Mouse (Mus musculus) erythroblast, embryonic 14.5 days (primary cell): ENCODE results near the gene Nat8f6. TPM values are rescaled to one million over a fixed set of nuclear protein-coding genes. Genes with fewer than 3 reads are reported as not detected.
"Not testable (repeated sequence)": the region's sequence is repeated elsewhere in the genome, so short reads cannot be mapped to it uniquely, and the experiment has no call there.

Experiments used
- H3K27me3 ChIP-seq: 2 replicates; pipeline ENCODE4 v1.6.1; 2012; ENCODE audit warnings: inconsistent platforms; ENCODE audit not compliant: control insufficient read depth
- H3K36me3 ChIP-seq: 2 replicates; pipeline ENCODE4 v1.6.1; 2012; ENCODE audit warnings: mild to moderate bottlenecking, inconsistent platforms; ENCODE audit not compliant: control insufficient read depth
- H3K4me1 ChIP-seq: 2 replicates; pipeline ENCODE4 v1.6.1; 2012; ENCODE audit warnings: inconsistent platforms; ENCODE audit not compliant: control insufficient read depth
- H3K4me3 ChIP-seq: replicated peaks from 2 replicates; pipeline ENCODE3; 2012; ENCODE audit warnings: moderate library complexity, mild to moderate bottlenecking, inconsistent platforms
- H3K9me3 ChIP-seq: 2 replicates; pipeline ENCODE4 v1.6.1; 2012; ENCODE audit warnings: low read length, inconsistent platforms, mixed read lengths; ENCODE audit not compliant: control insufficient read depth
- GATA1 ChIP-seq: IDR thresholded peaks from 2 replicates; pipeline ENCODE4 v1.6.1; 2012; ENCODE audit warnings: low read length, inconsistent platforms, mixed read lengths
- TAL1 ChIP-seq: IDR thresholded peaks from 3 replicates; pipeline ENCODE4 v1.6.1; 2012; ENCODE audit warnings: low read length, inconsistent platforms, mixed read lengths
- polyA plus RNA-seq: library from polyadenylated mRNA; stranded (reverse); fragments of >175 nt; gene quantifications from 2 replicates; pipeline ENCODE4 v1.2.3, GENCODE M21; 2012

The Nat8f6 gene
- polyA plus RNA-seq, 1 experiment = not detected

DNA sequence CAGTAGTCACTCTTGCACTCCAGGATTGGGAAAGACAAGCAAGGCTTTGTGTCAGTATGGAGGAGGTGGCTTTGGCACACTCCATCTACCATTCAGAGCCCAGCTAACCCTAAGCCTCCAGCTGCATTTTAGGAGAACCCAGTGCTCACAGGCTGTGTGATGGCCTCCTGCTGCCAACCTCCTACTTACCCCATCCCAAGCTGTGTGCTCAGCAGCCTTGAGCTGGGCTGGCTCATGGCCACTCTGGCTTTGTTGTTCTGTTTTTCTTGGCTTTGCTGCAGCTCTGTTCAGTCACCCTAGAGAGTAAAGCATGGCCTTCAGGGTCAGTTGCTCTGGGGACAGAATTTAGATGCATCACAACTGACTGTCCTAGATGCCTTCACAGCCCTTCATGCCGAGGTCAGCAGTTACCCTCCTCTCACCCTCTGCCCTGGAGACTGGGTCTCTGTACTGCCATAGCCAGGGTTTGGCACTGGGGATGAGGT lies 35.5 kb upstream of the Nat8f6 start:
- H3K36me3 ChIP-seq = no peaks in the 10 kb centered on the region
- no peaks in the 10 kb centered on the region for H3K4me1 ChIP-seq
- H3K4me3 ChIP-seq = no peak overlapping the region
- no peaks in the 10 kb centered on the region for H3K27me3 ChIP-seq
- TF ChIP-seq GATA1 = no peak
- no peak for TF ChIP-seq TAL1
- H3K9me3 ChIP-seq = no peaks in the 10 kb centered on the region

DNA sequence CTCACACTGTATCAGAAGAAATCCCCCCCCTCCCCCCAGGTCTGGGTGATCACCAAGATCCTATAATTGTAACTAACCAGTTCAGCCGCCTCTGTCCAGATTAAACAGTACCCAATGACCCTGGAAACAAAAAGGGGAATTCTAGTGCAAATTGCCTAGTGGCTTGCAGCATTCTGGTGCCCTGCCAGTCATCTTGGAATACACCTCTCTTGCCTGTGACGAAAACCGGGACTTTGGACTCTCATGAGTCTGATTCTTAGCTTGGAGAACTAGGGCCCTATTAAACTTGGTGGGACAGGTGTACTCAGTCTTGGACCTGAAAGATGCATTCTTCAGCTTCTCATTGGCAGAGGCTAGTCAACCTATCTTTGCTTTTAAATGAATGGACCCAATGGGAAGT lies 32.7 kb upstream of the Nat8f6 start:
- H3K27me3 ChIP-seq = no peaks in the 10 kb centered on the region
- no peak for TF ChIP-seq GATA1
- no peak for TF ChIP-seq TAL1
- H3K9me3 ChIP-seq = no peaks in the 10 kb centered on the region
- H3K4me1 ChIP-seq = no peaks in the 10 kb centered on the region
- H3K4me3 ChIP-seq = no peak overlapping the region
- no peaks in the 10 kb centered on the region for H3K36me3 ChIP-seq

DNA sequence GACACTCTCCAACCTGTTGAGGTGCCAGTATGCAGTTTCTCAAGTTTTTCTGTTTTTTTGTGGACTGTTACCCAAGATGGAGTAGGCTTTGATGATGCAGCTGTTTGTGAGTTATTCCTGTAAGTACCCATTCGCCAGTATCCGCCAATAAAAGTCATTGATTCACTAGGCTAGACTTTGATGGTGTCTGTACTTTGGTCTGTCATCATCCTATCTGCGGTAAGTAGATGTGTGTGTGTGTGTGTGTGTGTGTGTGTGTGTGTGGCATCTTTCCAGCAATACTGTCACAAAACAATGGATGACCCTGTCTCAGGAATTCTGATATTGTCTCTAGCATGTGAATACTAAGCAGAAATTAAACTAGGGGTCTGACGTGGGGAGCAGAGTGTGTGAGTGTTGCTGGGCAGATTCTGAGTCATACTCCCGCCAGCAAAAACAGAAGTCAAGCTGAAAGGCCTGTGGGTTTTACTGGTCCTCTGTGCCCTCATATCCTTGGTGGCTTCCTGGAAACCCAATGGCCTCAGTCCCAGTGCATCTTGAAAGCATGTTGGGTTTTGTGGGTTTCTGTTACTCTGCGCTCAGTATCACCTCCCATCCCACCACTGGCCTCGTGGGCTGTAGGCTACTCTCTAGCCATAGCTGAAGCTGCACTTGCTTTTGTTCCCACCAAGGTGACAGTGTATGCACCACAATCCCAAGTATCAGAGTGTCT lies 30.5 kb upstream of the Nat8f6 start:
- H3K27me3 ChIP-seq = no peaks in the 10 kb centered on the region
- H3K9me3 ChIP-seq = no peaks in the 10 kb centered on the region
- no peak overlapping the region for H3K4me3 ChIP-seq
- no peak for TF ChIP-seq TAL1
- no peak for TF ChIP-seq GATA1
- H3K36me3 ChIP-seq = no peaks in the 10 kb centered on the region
- no peaks in the 10 kb centered on the region for H3K4me1 ChIP-seq

DNA sequence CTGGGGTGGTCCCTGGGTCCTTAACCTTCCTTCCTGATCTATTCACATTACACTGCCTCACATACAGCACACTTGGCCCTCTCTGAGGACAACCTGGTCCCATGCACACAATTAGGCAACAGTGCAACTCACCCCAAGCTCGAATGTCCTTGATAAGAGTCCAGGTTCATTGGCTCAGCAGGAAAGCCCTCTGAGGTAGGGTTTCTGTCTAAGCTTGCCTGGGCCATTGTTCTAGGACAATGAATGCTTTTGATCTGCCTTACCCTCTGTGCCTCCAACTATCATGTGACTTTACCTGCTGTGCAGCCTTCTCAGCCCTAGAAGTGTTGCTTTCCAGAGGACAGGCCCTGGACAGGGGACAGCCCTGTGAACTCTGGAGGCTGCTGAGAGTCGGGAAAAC lies 28.5 kb upstream of the Nat8f6 start:
- TF ChIP-seq TAL1 = no peak
- no peak for TF ChIP-seq GATA1

DNA sequence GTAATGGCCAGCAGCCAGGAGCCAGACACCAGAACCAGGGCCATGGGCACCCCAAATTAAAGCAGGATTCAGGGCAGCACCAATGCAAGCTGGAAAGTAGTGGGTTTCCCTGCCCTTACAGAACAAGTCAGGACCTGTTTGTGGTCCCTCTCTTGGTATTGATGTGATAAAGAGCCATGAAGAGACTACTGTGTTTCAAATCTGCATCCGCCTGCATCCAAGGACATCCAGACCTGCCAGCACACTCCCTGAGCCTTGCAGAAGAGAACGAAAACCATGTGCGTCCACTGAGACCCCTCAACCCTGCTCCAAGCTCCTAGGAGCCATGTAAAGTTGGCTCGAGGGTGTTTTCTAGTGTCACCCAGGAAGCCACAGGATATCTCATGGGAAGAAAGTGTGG lies 27.4 kb upstream of the Nat8f6 start:
- no peaks in the 10 kb centered on the region for H3K36me3 ChIP-seq
- H3K9me3 ChIP-seq = no peaks in the 10 kb centered on the region
- H3K4me3 ChIP-seq = no peak overlapping the region
- H3K4me1 ChIP-seq = no peaks in the 10 kb centered on the region
- TF ChIP-seq GATA1 (no peak), TAL1 (no peak)
- H3K27me3 ChIP-seq = no peaks in the 10 kb centered on the region

More for the DNA sequence above, 28.5 kb upstream of the Nat8f6 start:
- H3K4me1 ChIP-seq = no peaks in the 10 kb centered on the region
- H3K36me3 ChIP-seq = no peaks in the 10 kb centered on the region
- no peaks in the 10 kb centered on the region for H3K27me3 ChIP-seq
- H3K9me3 ChIP-seq = no peaks in the 10 kb centered on the region
- no peak overlapping the region for H3K4me3 ChIP-seq

DNA sequence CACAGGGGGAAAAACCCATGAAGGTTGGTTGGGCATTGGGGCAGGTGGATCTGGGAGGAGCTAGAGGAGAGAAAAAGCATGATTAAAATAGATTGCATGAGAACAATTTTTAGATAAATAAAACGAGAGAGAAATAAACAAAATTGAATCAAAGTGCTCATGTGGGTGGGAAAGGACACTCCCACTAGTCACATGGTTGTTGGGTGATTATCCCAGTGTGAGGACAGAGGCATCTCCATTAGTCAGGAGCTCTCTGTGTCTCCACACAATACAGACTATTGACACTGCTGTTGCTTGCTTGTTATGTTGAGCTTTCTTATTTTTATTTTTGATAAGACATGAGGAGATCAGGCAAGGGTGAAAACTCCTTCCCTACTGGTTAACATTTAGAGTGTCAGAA lies 26.2 kb upstream of the Nat8f6 start:
- Histone ChIP-seq H3K9me3 (no peaks in the 10 kb centered on the region), H3K4me3 (no peak overlapping the region), H3K36me3 (no peaks in the 10 kb centered on the region), H3K4me1 (no peaks in the 10 kb centered on the region), H3K27me3 (no peaks in the 10 kb centered on the region)
- no peak for TF ChIP-seq TAL1
- no peak for TF ChIP-seq GATA1

DNA sequence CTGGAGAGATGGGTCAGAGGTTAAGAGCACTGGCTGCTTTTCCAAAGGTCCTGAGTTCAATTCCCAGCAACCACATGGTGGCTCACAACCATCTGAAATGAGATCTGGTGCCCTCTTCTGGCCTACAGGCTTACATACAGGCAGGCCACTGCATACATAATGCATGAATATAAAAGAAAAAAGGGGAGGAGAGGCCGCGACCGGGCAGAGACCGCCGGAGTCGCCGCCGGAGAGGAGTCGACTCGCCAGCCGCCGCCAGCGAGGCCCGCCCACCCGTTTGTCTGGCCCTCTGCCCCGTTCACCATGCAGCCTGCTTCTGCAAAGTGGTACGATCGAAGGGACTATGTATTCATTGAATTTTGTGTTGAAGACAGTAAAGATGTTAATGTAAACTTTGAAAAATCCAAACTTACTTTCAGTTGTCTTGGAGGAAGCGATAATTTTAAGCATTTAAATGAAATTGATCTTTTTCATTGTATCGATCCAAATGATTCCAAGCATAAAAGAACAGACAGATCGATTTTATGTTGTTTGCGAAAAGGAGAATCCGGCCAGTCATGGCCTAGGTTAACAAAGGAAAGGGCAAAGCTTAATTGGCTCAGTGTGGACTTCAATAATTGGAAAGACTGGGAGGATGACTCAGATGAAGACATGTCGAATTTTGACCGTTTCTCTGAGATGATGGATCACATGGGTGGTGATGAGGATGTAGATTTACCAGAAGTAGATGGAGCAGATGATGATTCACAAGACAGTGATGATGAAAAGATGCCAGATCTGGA lies 23.1 kb upstream of the Nat8f6 start:
- H3K4me3 ChIP-seq, H3K27me3 ChIP-seq: not testable (repeated sequence)

DNA sequence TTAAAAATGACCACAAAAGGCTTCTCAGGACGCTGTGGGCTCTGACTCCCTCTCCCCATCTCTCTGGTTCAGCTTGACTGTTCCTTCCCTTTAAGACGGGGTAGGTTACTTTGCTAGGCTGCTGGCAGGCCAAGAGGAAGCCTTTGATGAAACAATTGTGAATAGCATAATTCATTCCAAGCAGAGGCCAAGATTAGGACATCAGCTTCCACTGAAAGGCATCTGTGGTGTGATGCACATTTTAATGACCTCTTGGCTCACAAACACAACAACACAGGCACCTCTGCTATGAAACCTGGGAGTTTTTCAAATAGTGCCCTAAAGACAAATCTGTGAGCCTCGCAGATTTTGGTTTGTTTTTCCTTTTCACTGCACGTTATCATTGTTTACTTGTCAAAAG lies 19.2 kb upstream of the Nat8f6 start:
- Histone ChIP-seq H3K9me3 (no peaks in the 10 kb centered on the region), H3K36me3 (no peaks in the 10 kb centered on the region), H3K4me1 (no peaks in the 10 kb centered on the region), H3K4me3 (no peak overlapping the region), H3K27me3 (no peaks in the 10 kb centered on the region)
- TF ChIP-seq TAL1 (no peak), GATA1 (no peak)

More for the DNA sequence above, 23.1 kb upstream of the Nat8f6 start:
- H3K4me1 ChIP-seq, H3K36me3 ChIP-seq, H3K9me3 ChIP-seq: not testable (repeated sequence)

DNA sequence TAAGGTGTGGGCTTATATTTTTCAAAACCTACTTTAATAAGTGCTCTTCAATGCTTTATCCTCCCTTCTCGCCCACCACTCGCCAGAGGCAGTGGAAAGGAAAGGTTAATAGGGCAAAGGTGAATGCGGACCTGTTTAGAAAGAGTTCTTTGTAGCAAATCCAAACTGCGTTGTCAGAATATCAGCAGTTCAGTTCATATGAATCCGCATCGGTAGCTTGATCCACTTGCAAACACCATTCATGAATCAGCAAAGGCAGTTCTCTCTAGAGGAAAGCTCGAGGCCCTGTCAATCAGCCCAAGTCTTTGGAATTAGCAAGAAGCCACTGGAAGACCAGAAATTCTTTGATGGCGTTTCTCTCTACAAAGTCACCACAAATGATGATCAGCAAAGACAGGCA lies 17.9 kb upstream of the Nat8f6 start:
- H3K36me3 ChIP-seq = no peaks in the 10 kb centered on the region
- no peaks in the 10 kb centered on the region for H3K27me3 ChIP-seq
- no peaks in the 10 kb centered on the region for H3K4me1 ChIP-seq
- H3K9me3 ChIP-seq = no peaks in the 10 kb centered on the region
- H3K4me3 ChIP-seq = no peak overlapping the region
- no peak for TF ChIP-seq GATA1
- TF ChIP-seq TAL1 = no peak

DNA sequence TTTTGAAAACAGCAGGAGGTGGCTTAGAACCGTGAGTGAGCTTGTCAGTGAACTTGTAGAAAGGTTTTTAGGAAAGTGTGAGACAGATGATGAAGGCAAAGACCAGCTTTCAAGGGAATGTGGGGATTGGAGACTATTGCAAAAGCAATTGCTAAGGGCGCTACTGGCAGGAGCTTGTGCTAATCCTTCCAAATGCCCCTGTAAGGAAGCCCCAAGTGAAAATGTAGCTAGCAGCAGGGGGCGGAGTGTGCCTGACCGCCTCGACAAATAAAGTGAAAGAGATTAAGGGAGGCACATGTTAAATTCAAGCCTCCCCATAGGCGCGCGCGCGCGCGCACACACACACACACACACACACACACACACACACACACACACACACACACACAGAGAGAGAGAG lies 16.6 kb upstream of the Nat8f6 start:
- H3K27me3 ChIP-seq, H3K4me3 ChIP-seq, H3K4me1 ChIP-seq, H3K9me3 ChIP-seq, H3K36me3 ChIP-seq: not testable (repeated sequence)

DNA sequence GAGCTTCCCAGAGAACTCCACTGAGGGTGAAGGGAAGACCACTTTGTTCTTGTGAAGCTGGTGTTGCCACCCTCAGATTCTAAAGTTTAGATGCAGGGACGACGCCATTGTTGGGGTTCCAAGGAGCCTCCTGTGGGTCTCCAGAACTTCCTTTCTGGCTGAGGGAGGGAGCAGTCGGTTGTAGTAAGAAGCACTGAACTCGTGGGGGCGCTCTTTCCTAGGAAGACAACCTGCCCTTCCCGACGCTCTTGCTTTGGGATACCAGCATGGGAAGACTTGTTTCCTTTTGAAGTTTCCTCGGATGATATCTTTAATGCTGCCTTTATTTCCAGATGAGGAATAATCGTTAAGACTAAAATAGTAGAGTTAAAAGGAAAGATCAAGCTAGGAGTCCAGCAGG lies 16.1 kb upstream of the Nat8f6 start:
- H3K36me3 ChIP-seq, H3K9me3 ChIP-seq, H3K4me1 ChIP-seq, H3K4me3 ChIP-seq, H3K27me3 ChIP-seq: not testable (repeated sequence)

DNA sequence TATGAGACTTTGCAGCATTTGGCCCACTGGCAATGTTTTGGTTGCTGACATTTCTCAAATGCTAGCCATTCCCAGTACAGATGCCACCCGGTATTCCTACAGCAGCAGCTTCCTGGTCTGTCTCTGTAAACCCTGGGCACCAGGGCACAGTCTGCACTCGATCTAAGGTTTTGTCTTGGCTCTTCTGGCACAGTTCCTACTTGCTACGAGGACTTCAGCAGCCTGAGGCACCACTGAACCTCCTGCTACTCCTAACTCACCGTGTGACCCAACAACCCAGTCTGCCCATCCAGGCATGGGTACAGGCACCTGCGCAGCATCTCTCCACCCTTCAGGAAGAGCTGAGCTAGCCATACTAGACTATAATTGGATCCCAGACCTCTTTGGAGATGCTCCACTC lies 15.3 kb upstream of the Nat8f6 start:
- not testable (repeated sequence) for H3K4me1 ChIP-seq, H3K36me3 ChIP-seq

DNA sequence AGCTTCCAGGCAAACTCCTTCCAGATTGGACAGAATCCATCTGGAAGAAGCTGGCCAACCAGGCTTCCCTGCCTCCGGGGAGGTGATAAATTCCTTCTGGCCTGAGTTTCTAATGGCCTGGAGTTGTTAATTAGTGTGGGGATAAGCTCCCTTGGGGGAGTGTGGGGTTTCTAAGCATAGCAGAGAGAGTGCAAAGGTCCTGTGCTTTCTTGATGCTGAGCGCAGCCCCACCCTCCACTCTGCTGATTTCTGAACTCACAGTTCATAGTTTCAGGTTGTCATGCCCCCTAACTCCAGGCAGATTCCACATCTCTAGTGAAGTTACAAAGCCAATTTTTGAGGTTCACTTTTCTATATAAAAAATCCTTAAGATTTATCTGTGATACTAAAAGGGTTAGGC lies 14.3 kb upstream of the Nat8f6 start:
- H3K4me1 ChIP-seq, H3K36me3 ChIP-seq, H3K4me3 ChIP-seq, H3K9me3 ChIP-seq, H3K27me3 ChIP-seq: not testable (repeated sequence)

More for the DNA sequence above, 15.3 kb upstream of the Nat8f6 start:
- not testable (repeated sequence) for H3K4me3 ChIP-seq, H3K9me3 ChIP-seq, H3K27me3 ChIP-seq
